Mouse (Mus musculus) MN1 (cell line): ENCODE results near the gene Lmod1.

ENCODE experiments used
- DNase-seq: peaks from one replicate; pipeline ENCODE4 v3.0.0-alpha.2; 2016; ENCODE audit warnings: low spot score

Lmod1 gene

DNA sequence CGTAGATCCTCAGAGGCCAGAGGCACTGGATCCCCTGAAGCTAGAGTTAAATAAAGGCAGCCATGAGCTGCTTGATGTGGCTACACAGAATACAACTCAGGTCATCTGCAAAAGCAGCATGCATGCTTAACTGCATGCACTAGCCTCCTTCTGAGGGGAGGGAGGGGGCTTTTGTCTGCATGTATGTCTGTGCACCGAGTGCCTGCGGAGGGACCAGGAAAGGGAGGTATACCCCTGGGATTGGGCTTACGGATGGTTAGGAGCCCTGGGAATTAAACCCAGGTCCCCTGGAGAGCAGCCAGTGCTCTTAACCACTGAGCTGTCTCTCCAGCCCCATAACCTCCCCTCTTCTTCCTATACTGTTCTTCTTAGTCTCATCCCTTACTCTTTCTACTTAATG is 87.5 kb downstream of the Lmod1 start:
- DNase-seq, result peak; percentile 13

DNA sequence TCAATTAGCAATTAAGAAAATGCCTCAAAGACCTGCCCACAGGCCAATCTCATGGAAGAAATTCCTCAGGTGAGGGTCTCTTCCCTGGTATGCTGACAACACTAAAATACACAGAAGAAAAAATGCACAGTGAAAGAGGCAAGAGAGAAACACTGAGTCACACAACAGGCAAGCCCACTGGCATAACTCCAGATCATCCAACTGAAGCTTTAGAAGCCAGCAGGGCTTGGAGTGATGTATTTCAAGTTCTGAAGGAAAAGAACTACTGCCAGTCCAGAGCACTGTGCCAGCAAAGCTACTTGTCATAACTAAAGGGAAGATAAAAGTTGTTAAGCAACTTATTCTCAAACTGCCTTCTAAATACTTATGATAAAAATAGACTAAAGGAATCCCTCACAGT is 89.4 kb downstream of the Lmod1 start:
- no peak for DNase-seq
